Mouse (Mus musculus): ENCODE measurements around the gene Gm6993. TPM values are rescaled to one million over a fixed set of nuclear protein-coding genes. Genes with fewer than 3 reads are reported as not detected.

Gene Gm6993
- polyA plus RNA-seq (2017; shearing (Covaris generic)) = not detected

DNA sequence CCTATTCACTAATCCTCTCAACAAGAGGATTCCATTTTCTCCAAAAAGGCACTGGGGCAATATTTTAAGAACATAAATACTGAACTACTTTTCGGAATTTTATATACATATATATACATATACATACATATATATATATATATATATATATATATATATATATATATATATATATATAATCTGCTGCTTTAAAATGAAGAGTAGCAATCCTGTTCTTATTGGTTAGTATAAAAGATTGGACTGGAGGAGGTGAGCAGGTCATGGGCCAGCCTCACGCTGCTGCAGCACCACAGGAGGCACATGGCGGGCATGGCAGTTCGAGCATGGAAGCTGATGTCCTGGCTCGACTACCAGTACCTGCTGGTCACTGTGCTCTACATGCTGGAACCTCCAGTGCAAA is at the start of gene Gm6993:
TSS of gene Gm6993 (plus strand) at position 301 of the 400 bp plus-strand sequence.

DNA sequence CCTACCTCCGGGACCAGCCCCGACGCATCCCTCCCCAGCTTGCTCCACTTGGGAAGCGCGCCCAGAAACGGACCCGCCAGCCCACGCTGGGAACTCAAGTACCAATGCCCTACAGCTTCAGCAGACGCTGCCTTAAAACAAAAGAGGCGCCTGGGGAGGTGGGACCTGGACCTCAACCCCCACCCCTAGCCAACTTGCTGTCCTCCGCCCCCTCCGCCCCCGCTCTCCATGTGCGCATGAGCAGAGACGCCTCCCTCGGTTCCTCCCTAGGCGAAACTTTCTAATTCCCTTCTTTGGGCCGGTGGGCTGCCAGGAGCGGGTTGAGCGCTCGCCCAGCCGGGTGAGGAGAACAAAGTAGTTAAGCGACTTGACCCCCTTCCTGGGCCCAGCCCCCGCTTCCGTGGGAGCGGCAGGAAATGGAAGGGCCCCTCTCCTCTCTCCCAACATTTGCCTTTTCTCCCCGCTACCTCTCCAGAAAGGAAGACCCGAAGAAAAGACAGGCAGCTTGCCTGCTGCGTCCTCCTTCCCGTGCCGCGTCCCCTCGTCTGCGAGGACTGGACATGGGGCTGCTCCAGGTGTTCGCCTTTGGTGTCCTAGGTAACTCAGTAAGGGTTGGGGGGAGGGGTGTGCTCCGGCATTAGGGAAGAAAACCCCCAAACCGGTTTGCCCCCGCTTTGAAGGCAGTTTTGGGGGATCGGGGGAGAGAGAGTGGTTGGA is 24.6 kb downstream of the Gm6993 start, which contains the start of gene Lamb1:
TSS of gene Lamb1 (plus strand) at position 230 of the 717 bp plus-strand sequence.

Other genes starting within 250 kb of the Gm6993 start
- gene Fam110c, start 166.9 kb upstream of the Gm6993 start, polyA plus RNA-seq (2017; shearing (Covaris generic)) = not detected
- gene Lamb1, start 24.5 kb downstream of the Gm6993 start, polyA plus RNA-seq (2017; shearing (Covaris generic)) = not detected
- gene Dld, start 110.7 kb downstream of the Gm6993 start, polyA plus RNA-seq (2017; shearing (Covaris generic)) = 77.8 TPM
- gene Slc26a3, start 150.1 kb downstream of the Gm6993 start, polyA plus RNA-seq (2017; shearing (Covaris generic)) = 0.51 TPM